Mouse (Mus musculus): Measurements from ENCODE around the gene Rims1.

Gene Rims1

DNA sequence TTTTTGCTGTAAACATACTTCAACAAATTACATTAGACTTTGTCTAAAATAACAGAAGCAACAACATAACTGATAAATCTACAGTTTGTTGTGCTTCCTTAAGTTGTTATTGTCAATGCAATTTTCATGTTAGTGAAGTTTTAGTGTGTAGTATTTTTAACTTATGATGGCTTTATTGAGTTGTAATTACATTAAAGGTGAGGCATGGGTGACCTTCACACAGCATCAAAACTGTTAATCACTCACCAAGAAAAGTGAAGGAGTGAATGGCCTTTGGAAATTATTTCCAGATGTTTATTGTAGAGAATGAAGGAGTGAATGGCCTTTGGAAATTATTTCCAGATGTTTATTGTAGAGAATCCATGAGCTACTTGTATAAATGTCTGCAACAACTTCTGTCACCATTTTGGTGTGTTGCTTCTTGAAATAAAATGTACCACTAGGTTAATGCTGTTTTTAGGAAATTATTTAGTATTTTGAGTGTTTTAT, 556.9 kb downstream of the Rims1 start:
- DNase-seq (ENCODE audit: low spot score), result no peak

DNA sequence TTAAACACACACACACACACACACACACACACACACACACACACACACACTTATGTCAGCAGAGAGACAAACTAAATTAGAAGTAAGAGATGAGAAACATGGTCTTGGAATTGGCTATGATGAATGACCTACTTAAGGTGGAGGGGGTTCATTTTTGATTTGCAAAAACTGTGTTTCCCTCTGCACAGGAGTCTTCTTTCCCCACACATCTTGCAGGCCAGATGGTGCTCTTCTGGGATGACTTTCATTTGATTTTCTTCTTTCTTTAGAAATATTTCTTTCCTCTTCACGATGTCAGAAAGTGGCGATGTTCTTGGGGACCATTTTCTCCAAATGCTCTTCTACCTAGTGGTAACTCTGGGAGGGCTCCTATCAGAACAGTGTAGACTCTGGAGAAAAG, 560.0 kb downstream of the Rims1 start:
- DNase-seq (ENCODE audit: low spot score), result no peak
